Mouse (Mus musculus) liver, embryonic 12.5 days (tissue): ENCODE measurements at regions not wholly inside any gene's neighbourhood (a gene's known extent, or its start where the extent isn't known, plus 50 kb on each side); places are given as distances from the start of the nearest gene placed in this dataset.
A peak's percentile ranks its signal among the peaks of the same experiment; 100 is the strongest.
"Not testable (repeated sequence)": the region's sequence is repeated elsewhere in the genome, so short reads cannot be mapped to it uniquely, and the experiment has no call there.

Experiments used
- ATAC-seq: fragments of 200-750 bp; cut with Nextera tagmentation; 2 replicates; pipeline ENCODE4 v1.8.0; 2017; ENCODE audit warnings: moderate number of reproducible peaks, mild to moderate bottlenecking, moderate library complexity
- H3K27ac ChIP-seq: fragments of 300-500 bp; sonication (generic); 2 replicates; pipeline ENCODE4 v1.5.1; 2016; ENCODE audit warnings: mild to moderate bottlenecking
- H3K27me3 ChIP-seq: fragments of 300-500 bp; sonication (generic); replicated peaks from 2 replicates; pipeline ENCODE4 v1.6.1; 2016; ENCODE audit warnings: mild to moderate bottlenecking, moderate library complexity
- H3K36me3 ChIP-seq: fragments of 300-500 bp; sonication (generic); 2 replicates; pipeline ENCODE4 v1.6.1; 2016; ENCODE audit warnings: mild to moderate bottlenecking, moderate library complexity
- H3K4me1 ChIP-seq: fragments of 300-500 bp; sonication (generic); 2 replicates; pipeline ENCODE4 v1.6.1; 2016
- H3K4me2 ChIP-seq: fragments of 300-500 bp; sonication (generic); 2 replicates; pipeline ENCODE4 v1.6.1; 2016; ENCODE audit warnings: mild to moderate bottlenecking, moderate library complexity
- H3K4me3 ChIP-seq: fragments of 300-500 bp; sonication (generic); 2 replicates; pipeline ENCODE4 v1.5.1; 2016; ENCODE audit warnings: mild to moderate bottlenecking, moderate library complexity
- H3K9ac ChIP-seq: fragments of 300-500 bp; sonication (generic); 2 replicates; pipeline ENCODE4 v1.6.1; 2016; ENCODE audit warnings: mild to moderate bottlenecking, moderate library complexity
- H3K9me3 ChIP-seq: fragments of 300-500 bp; sonication (generic); replicated peaks from 2 replicates; pipeline ENCODE4 v1.6.1; 2016; ENCODE audit warnings: mild to moderate bottlenecking, moderate library complexity
- WGBS: fragments of 180-500 bp; shearing (Covaris S2); methylation state at CpG from one replicate; pipeline ENCODE4 v1.1.7; 2016; ENCODE audit not compliant: insufficient replicate concordance; 5-methylcytosine and 5-hydroxymethylcytosine counted together

GRCm38 (mm10) chr13:44657905-44658414, 71.3 kb upstream of the Jarid2 start:
- Histone ChIP-seq H3K9ac (no peak overlapping the region), H3K36me3 (no peaks in the 10 kb centered on the region), H3K27ac (no peak overlapping the region), H3K4me3 (no peak overlapping the region), H3K4me1 (peaks cover 40% of the 10 kb centered on the region), H3K4me2 (no peak overlapping the region), H3K27me3 (no peaks in the 10 kb centered on the region), H3K9me3 (no peaks in the 10 kb centered on the region)
- ATAC-seq: no peak
- 63% methylated on average over 10 of the region's 10 CpGs for WGBS

DNA sequence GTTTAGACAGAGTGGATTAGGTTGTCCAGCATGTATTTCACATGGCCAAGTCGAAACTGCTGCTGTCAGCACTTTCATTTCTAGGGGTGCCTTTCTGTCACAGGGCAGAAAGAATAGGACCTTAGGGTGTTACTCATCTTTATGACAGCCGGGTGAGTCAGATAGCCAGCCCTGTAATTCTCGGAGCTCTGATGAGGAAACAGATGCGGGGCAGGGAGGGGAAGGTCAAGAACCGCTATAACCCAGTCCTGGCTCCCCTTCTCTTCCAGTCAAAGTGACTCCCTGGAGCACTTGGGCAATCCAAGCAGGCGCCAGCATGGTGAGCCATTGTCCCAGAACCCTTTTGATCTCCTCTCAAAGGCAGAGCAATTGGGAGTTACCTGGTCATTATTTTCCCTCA, 69.4 kb upstream of the Jarid2 start:
- Histone ChIP-seq H3K9ac (peak overlapping the region; percentile 2; the same call in 1 of the 2 replicates), H3K36me3 (no peaks in the 10 kb centered on the region), H3K27ac (no peak overlapping the region; the same call in 1 of the 2 replicates), H3K4me1 (peaks cover 54% of the 10 kb centered on the region), H3K27me3 (no peaks in the 10 kb centered on the region), H3K4me2 (peak overlapping the region; percentile 19), H3K9me3 (no peaks in the 10 kb centered on the region), H3K4me3 (no peak overlapping the region)
- 40% methylated on average over 6 of the region's 6 CpGs for WGBS
- no peak for ATAC-seq

- Histone ChIP-seq H3K9ac (peak overlapping the region; percentile 35; the same call in 1 of the 2 replicates), H3K36me3 (no peaks in the 10 kb centered on the region), H3K4me3 (no peak overlapping the region), H3K9me3 (no peaks in the 10 kb centered on the region), H3K4me2 (peak overlapping the region; percentile 57), H3K27ac (peak overlapping the region; percentile 84), H3K4me1 (peaks cover 51% of the 10 kb centered on the region), H3K27me3 (no peaks in the 10 kb centered on the region; the same call in 1 of the 2 replicates)
- 25% methylated on average over 11 of the region's 11 CpGs for WGBS
- peak; percentile 94 for ATAC-seq
Measured at GRCm38 (mm10) chr13:44663062-44663461, 66.2 kb upstream of the Jarid2 start.

- H3K36me3 ChIP-seq: no peaks in the 10 kb centered on the region
- no peaks in the 10 kb centered on the region; the same call in 1 of the 2 replicates for H3K27me3 ChIP-seq
- H3K9me3 ChIP-seq: no peaks in the 10 kb centered on the region
- peak overlapping the region; percentile 84 for H3K27ac ChIP-seq
- H3K4me3 ChIP-seq: no peak overlapping the region
- H3K4me2 ChIP-seq: peak overlapping the region; percentile 57
- peaks cover 44% of the 10 kb centered on the region for H3K4me1 ChIP-seq
- WGBS: 38% methylated on average over 7 of the region's 7 CpGs
- H3K9ac ChIP-seq: 0 out of 2 replicates have a peak overlapping the region, but pooled peaks have one; percentile 0
- no peak for ATAC-seq
Measured at GRCm38 (mm10) chr13:44663730-44664129, 65.5 kb upstream of the Jarid2 start.

DNA sequence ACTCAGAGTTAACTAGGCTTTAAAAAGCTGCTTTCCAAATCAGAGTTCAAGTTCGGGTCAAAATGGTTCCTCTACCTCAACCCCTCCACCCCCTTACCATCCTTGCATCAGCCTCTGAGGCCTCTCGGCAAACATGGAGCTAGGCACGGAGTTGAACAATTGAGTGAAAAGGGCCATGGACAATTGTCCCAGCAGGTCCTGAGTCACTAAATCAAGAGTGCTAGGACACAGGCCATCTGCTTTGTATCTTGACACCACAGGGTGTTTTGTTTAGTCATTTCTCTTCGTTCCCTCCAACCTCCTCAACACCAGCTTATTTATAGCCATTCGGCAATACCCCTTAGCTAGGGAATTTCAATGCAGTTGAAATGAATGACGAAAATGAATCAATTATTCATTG, 59.5 kb upstream of the Jarid2 start:
- Histone ChIP-seq H3K4me1 (peaks cover 10% of the 10 kb centered on the region), H3K4me3 (no peak overlapping the region), H3K27me3 (peaks cover 20% of the 10 kb centered on the region), H3K27ac (no peak overlapping the region), H3K9me3 (no peaks in the 10 kb centered on the region), H3K4me2 (no peak overlapping the region), H3K9ac (no peak overlapping the region), H3K36me3 (no peaks in the 10 kb centered on the region)
- WGBS: 76% methylated on average over 6 of the region's 6 CpGs
- ATAC-seq: no peak

DNA sequence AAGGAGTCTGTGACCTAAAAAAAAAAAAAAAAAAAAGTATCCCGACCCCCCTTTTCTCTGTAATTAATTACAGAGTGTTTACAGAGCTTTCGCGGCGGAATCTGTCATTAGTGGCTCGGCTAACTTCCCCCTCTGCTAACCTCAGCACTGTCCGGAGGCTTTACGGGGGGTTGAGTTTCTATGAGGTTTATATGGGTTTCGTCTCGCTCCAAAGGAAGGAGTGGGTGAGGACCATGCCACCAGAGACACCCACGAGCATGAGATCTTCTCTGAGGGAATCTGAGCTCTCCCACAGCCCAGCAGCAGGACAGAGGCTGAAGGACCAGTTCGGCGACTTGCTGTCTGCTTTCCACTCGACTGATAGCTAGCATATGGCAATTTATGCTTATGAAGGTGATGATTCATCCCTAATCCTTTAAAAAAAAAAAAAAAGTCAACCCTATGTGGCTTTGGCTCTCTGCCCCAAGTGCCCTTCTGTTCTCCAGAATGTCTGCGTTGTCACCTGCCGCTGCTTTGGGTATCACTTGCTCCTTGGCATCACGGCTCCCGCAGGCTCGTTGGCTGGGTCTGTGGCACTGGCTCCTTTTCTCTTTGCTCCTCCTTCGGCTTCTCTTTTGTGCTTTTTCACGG, 55.8 kb upstream of the Jarid2 start:
- Histone ChIP-seq H3K27me3 (peaks cover 39% of the 10 kb centered on the region), H3K4me1 (peaks cover 10% of the 10 kb centered on the region), H3K9me3 (no peaks in the 10 kb centered on the region), H3K4me2 (peak overlapping the region; percentile 50), H3K36me3 (no peaks in the 10 kb centered on the region), H3K4me3 (no peak overlapping the region), H3K27ac (no peak overlapping the region), H3K9ac (0 out of 2 replicates have a peak overlapping the region, but pooled peaks have one; percentile 27)
- WGBS: 11% methylated on average over 20 of the region's 20 CpGs
- no peak for ATAC-seq

DNA sequence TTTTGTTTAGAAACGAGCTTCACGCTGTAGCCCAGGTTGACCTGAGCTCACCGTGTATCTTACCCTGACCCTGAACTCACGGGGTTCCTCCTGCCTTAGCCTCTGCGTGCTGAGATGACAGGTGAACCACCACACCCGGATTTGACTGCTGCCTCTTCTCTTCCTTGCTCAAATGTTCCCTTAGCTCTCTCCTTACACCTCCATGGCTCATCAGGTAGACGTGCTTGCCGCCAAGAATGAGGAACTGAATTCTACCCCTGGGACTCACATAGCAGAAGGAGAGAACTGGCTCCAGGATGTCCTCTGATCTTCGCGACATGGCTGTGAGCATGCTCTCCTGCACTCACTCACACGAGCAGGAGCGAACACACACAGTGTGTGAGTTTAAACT, 55.3 kb upstream of the Jarid2 start:
- Histone ChIP-seq H3K9me3 (no peaks in the 10 kb centered on the region), H3K27me3 (peaks cover 39% of the 10 kb centered on the region), H3K36me3 (no peaks in the 10 kb centered on the region), H3K9ac (no peak overlapping the region), H3K4me2 (peak overlapping the region; percentile 50), H3K27ac (no peak overlapping the region), H3K4me3 (no peak overlapping the region), H3K4me1 (peaks cover 10% of the 10 kb centered on the region)
- 9% methylated on average over 12 of the region's 12 CpGs for WGBS
- no peak for ATAC-seq

- no peak overlapping the region for H3K9ac ChIP-seq
- peaks cover 39% of the 10 kb centered on the region for H3K27me3 ChIP-seq
- 49% methylated on average over 8 of the region's 8 CpGs for WGBS
- H3K4me1 ChIP-seq: peaks cover 10% of the 10 kb centered on the region
- H3K36me3 ChIP-seq: no peaks in the 10 kb centered on the region
- no peak overlapping the region for H3K27ac ChIP-seq
- H3K9me3 ChIP-seq: no peaks in the 10 kb centered on the region
- no peak overlapping the region for H3K4me3 ChIP-seq
- ATAC-seq: no peak
- H3K4me2 ChIP-seq: no peak overlapping the region
Measured at GRCm38 (mm10) chr13:44674926-44675650, 54.2 kb upstream of the Jarid2 start.

DNA sequence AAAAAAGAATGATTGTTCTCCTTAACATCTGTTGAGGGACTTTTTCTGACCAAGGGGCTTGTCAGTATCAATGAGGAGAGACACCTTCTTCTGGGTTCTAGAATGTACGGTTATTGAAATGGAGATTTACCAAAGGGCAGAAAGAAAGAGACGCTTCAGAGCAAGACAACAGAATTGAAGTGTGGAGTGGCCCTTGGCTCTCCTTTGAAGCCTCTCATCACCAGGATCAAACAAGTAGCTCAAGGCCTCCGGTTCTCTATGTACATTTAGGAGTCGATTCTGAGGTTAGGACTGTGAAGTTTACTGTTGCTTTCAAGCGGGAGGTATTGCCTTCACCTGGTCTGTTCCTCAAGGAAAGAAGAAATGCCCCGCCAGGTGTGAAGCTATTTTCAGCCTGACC, 53.2 kb upstream of the Jarid2 start:
- no peak overlapping the region for H3K9ac ChIP-seq
- H3K36me3 ChIP-seq: no peaks in the 10 kb centered on the region
- H3K4me3 ChIP-seq: no peak overlapping the region
- H3K4me1 ChIP-seq: peaks cover 10% of the 10 kb centered on the region
- WGBS: 80% methylated on average over 6 of the region's 6 CpGs
- no peak overlapping the region for H3K27ac ChIP-seq
- H3K27me3 ChIP-seq: peaks cover 42% of the 10 kb centered on the region
- no peaks in the 10 kb centered on the region for H3K9me3 ChIP-seq
- no peak overlapping the region for H3K4me2 ChIP-seq
- ATAC-seq: no peak

DNA sequence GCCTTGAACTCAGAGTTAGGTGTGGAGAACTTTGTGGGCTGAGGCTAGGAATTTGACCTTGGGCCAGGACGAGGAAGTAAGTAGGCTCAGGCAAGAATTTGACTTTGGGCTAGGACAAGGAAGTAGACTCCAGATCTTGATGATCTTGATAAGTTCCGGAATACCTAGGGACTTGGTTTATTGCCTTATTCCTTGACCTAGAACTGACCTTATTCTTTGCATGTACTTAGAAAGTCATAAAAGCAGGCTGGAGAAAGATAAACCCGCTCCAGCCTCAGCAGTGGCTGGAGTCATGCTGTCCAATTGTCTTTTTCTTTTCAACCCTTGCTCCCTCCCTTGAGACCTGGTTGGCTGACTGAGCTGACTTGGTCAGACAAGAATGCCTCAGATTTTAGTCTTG, 51.2 kb upstream of the Jarid2 start:
- Histone ChIP-seq H3K27ac (no peak overlapping the region), H3K9me3 (no peaks in the 10 kb centered on the region), H3K27me3 (peaks cover 46% of the 10 kb centered on the region), H3K4me1 (peaks cover 10% of the 10 kb centered on the region), H3K36me3 (no peaks in the 10 kb centered on the region), H3K4me2 (no peak overlapping the region), H3K4me3 (no peak overlapping the region), H3K9ac (no peak overlapping the region)
- WGBS: 68% methylated on average over 3 of the region's 3 CpGs
- no peak for ATAC-seq

DNA sequence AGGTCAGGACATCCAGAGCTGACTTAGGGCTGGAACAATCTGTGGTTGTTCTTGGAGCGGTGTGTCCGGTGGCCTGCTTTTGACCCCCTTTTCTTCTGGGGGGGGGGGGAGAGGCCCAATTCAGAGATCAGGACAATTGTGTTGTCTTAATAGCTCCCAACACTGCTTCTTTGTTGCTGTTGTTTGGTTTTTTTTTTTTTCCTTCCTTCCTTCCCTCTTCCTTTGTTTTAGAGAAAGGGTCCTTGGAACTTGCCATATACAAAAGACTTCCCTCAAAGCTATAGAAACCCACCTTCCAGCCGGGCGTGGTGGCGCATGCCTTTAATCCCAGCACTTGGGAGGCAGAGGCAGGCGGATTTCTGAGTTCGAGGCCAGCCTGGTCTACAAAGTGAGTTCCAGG, 49.8 kb upstream of the Jarid2 start:
- H3K36me3 ChIP-seq, H3K27ac ChIP-seq, H3K4me1 ChIP-seq, ATAC-seq, H3K4me2 ChIP-seq, H3K9me3 ChIP-seq, H3K4me3 ChIP-seq, H3K9ac ChIP-seq: not testable (repeated sequence)
- 71% methylated on average over 7 of the region's 7 CpGs for WGBS
- H3K27me3 ChIP-seq: peaks cover 33% of the 10 kb centered on the region
